Mouse (Mus musculus): ENCODE data around the gene Adamts2.

GRCm38 (mm10) chr11:50671820-50672310 lies 70.0 kb downstream of the Adamts2 start:
- TF ChIP-seq POLR2A (IDR thresholded peaks at IDR 0.05; ENCODE audit: borderline replicate concordance, control insufficient read depth, low read depth, low read length) (no peak), CTCF (IDR thresholded peaks at IDR 0.05; ENCODE audit: control insufficient read depth, insufficient read depth, low read length) (no peak)

Measured in bone marrow, adult 2 months (tissue).